Mouse (Mus musculus) heart, postnatal 0 days (tissue): ENCODE results near the gene Apc2.
A peak's percentile ranks its signal among the peaks of the same experiment; 100 is the strongest.

Source experiments
- CTCF ChIP-seq: IDR thresholded peaks from 2 replicates; pipeline ENCODE4 v1.5.1; 2016; ENCODE audit warnings: antibody characterized with exemption, control low read depth, low read depth
- EP300 ChIP-seq: IDR thresholded peaks from 2 replicates; pipeline ENCODE4 v1.6.1; 2016; ENCODE audit warnings: antibody characterized with exemption, low read depth

DNA sequence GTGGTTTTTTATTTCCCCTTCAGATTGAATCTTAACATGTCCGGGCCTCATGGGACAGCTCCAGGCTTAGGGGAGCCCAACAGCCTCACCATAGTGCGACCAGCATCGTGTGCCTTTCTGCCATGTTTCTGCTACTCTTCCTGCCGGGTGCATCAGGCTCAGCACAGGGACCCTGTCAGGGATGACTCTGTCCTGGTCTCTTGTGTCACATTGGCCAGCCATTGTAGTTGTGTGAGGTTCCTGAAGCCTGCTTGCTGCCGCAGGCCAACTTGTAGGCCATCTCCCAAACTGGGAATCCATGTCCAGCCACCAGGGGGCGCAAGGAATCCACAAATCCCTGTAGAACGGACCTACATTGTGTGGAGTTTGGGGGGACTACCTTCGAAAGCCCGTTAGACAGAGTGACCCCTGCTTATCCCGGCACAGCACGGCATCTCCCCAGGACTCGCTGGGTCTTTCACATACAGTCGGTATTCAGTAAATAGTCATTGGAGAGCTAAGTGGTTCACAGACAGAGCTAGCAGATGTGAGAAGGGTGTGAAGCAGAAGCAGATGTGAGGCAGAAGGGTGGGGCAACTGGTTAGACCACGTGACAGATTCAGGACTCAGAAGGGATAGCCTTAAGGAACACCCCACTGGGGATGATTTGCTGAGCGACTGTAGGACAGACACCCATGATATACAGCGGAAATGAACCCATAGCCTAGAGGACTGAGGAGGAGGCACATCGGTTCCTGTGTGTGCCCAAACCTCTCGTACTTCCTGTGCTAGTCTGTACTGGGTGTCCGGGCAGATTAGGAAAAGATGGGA lies 44.4 kb downstream of the Apc2 start:
- peak; percentile 92 for TF ChIP-seq CTCF
- TF ChIP-seq EP300: no peak
